9 mouse cellular contexts compared by ENCODE assay signal in genomic region chr11:116330211-116330518, GRCm38 (mm10). TPM values are rescaled to one million over a fixed set of nuclear protein-coding genes. Genes with fewer than 3 reads are reported as not detected.
DNase-seq lines count a peak whose midpoint lies in the region; ATAC-seq lines count a peak whose summit lies in the region.
"Had no signal": no experiment of that assay in that cellular context is flagged by ENCODE, and none has a peak within 500 bp of the region (broad histone marks: within the 10 kb centered on the region; RNA-seq: fewer than 3 reads in every experiment).

No protein-coding gene starts in this region.

- DNase-seq in layer of hippocampus, adult 9-11 months = peak; percentile 66
- DNase-seq in layer of hippocampus, adult 11-12 months (ENCODE audit: low spot score) = no peak
- peak; percentile 82 for DNase-seq in brain, adult 2 months (ENCODE audit: low read depth, low spot score)
- DNase-seq in T-cell, adult 2 months (ENCODE audit: low spot score) = no peak
- no peak for DNase-seq in adrenal gland, adult (ENCODE audit: inconsistent age in 2 of 2, low spot score in 1 of 2)
- no peak for DNase-seq in thymus, postnatal 4 days

- WGBS in forebrain, embryonic 15.5 days = 27% methylated on average over 7 of the region's 7 CpGs
- WGBS in midbrain, embryonic 13.5 days = 58% methylated on average over 7 of the region's 7 CpGs

- H3K9ac ChIP-seq in forebrain, embryonic 15.5 days (replicated peaks) = no peak overlapping the region
- no peak overlapping the region for H3K9ac ChIP-seq in midbrain, embryonic 13.5 days (replicated peaks)

- H3K4me3 ChIP-seq in forebrain, embryonic 15.5 days = no peak overlapping the region
- H3K4me3 ChIP-seq in midbrain, embryonic 13.5 days (replicated peaks) = no peak overlapping the region
- H3K4me3 ChIP-seq: gastrocnemius, adult 2 months had no signal

- ATAC-seq in forebrain, embryonic 15.5 days (replicated peaks) = 0 out of 2 replicates have a peak, but pooled peaks have one; percentile 1
- ATAC-seq in midbrain, embryonic 13.5 days = peak; percentile 0; the same call in 1 of the 2 replicates

- no peaks in the 10 kb centered on the region for H3K9me3 ChIP-seq in forebrain, embryonic 15.5 days
- H3K9me3 ChIP-seq in midbrain, embryonic 13.5 days = no peaks in the 10 kb centered on the region

- peak overlapping the region; percentile 85 for H3K27ac ChIP-seq in forebrain, embryonic 15.5 days (replicated peaks)
- H3K27ac ChIP-seq in midbrain, embryonic 13.5 days = peak overlapping the region; percentile 79
- H3K27ac ChIP-seq: gastrocnemius, adult 2 months had no signal

- H3K36me3 ChIP-seq in forebrain, embryonic 15.5 days = no peaks in the 10 kb centered on the region
- H3K36me3 ChIP-seq in midbrain, embryonic 13.5 days = no peaks in the 10 kb centered on the region

- no peak overlapping the region for H3K4me2 ChIP-seq in forebrain, embryonic 15.5 days (replicated peaks)
- H3K4me2 ChIP-seq in midbrain, embryonic 13.5 days (replicated peaks) = no peak overlapping the region

- H3K27me3 ChIP-seq in forebrain, embryonic 15.5 days = peaks cover 16% of the 10 kb centered on the region; the same call in 1 of the 2 replicates
- peaks cover 20% of the 10 kb centered on the region for H3K27me3 ChIP-seq in midbrain, embryonic 13.5 days

- peaks cover 64% of the 10 kb centered on the region for H3K4me1 ChIP-seq in forebrain, embryonic 15.5 days
- peaks cover 67% of the 10 kb centered on the region for H3K4me1 ChIP-seq in midbrain, embryonic 13.5 days (replicated peaks)

RNA-seq across cellular contexts. Expression of gene Foxj1, which starts 5.0 kb away (rescaled TPM):
- 9.5 and 14.7 TPM in 2 replicates for polyA plus RNA-seq in forebrain, embryonic 15.5 days (2015; fragmentation: Nextera tagmentation; extraction: Ambion mirVana)
- 6.2 and 12.4 TPM in 2 replicates for polyA plus RNA-seq in midbrain, embryonic 13.5 days (2015; fragmentation: Nextera tagmentation; extraction: Ambion mirVana)

RNA-seq across cellular contexts. Expression of gene Exoc7, which starts 23.1 kb away (rescaled TPM):
- 109 and 114 TPM in 2 replicates for polyA plus RNA-seq in forebrain, embryonic 15.5 days (2015; fragmentation: Nextera tagmentation; extraction: Ambion mirVana)
- 92.0 and 104 TPM in 2 replicates for polyA plus RNA-seq in midbrain, embryonic 13.5 days (2015; fragmentation: Nextera tagmentation; extraction: Ambion mirVana)

RNA-seq across cellular contexts. Expression of gene Galr2, which starts 49.4 kb away (rescaled TPM):
- 0.29 TPM in 1 of 2 replicates, not detected in the other for polyA plus RNA-seq in forebrain, embryonic 15.5 days (2015; fragmentation: Nextera tagmentation; extraction: Ambion mirVana)
- polyA plus RNA-seq in midbrain, embryonic 13.5 days (2015; fragmentation: Nextera tagmentation; extraction: Ambion mirVana) = 0.22 and 0.26 TPM in 2 replicates

RNA-seq across cellular contexts. Expression of gene Srp68, which starts 56.1 kb away (rescaled TPM):
- 68.9 and 71.5 TPM in 2 replicates for polyA plus RNA-seq in forebrain, embryonic 15.5 days (2015; fragmentation: Nextera tagmentation; extraction: Ambion mirVana)
- 63.4 and 68.5 TPM in 2 replicates for polyA plus RNA-seq in midbrain, embryonic 13.5 days (2015; fragmentation: Nextera tagmentation; extraction: Ambion mirVana)

Comparison
In these comparisons a context has a peak if more than half of its experiments do, and no peak if none do; other contexts are left out.
1. DNase-seq: peak in layer of hippocampus, adult 9-11 months (single experiment) and brain, adult 2 months (single experiment); none in layer of hippocampus, adult 11-12 months (single experiment), T-cell, adult 2 months (single experiment), adrenal gland, adult (0 of 2) and thymus, postnatal 4 days (single experiment).